Mouse (Mus musculus) olfactory bulb, adult 2 months (tissue): ENCODE measurements around the gene Szrd1.

Source experiments
- CTCF ChIP-seq: fragments of 200-500 bp; IDR thresholded peaks from 2 replicates; pipeline ENCODE4 v1.5.1; 2012; ENCODE audit warnings: low read depth, mild to moderate bottlenecking, low read length, moderate library complexity; ENCODE audit not compliant: insufficient read depth
- POLR2A ChIP-seq: fragments of 200-500 bp; IDR thresholded peaks from 2 replicates; pipeline ENCODE4 v1.6.1; 2012; ENCODE audit warnings: mild to moderate bottlenecking, low read depth, low read length, moderate library complexity; ENCODE audit not compliant: insufficient read depth

GRCm38 (mm10) chr4:141159666-141160065 lies 20.1 kb upstream of the Szrd1 start:
- TF ChIP-seq CTCF = no peak
- no peak for TF ChIP-seq POLR2A
